In genomic region chr9:57831267-57832082, GRCm38 (mm10) we compare ENCODE assay signal across 8 mouse cellular contexts. TPM values are rescaled to one million over a fixed set of nuclear protein-coding genes. Genes with fewer than 3 reads are reported as not detected.
DNase-seq lines count a peak whose midpoint lies in the region; ATAC-seq and TF ChIP-seq lines count a peak whose summit lies in the region.

No protein-coding gene starts in this region.

- peak overlapping the region; percentile 5; the same call in 1 of the 2 replicates for H3K9ac ChIP-seq in MEL (ENCODE audit: control insufficient read depth, low read depth, low read length, poor library complexity, severe bottlenecking)
- no peak overlapping the region for H3K9ac ChIP-seq in lung, embryonic 15.5 days

- peaks cover under 1% of the 10 kb centered on the region; the same call in 1 of the 2 replicates for H3K79me2 ChIP-seq in MEL (ENCODE audit: control insufficient read depth, insufficient read depth, low read length, poor library complexity)

- peak overlapping the region; percentile 5 to 35; a peak in 2 of 4 replicates for H3K4me3 ChIP-seq in MEL (ENCODE audit: control insufficient read depth in 1 of 2, insufficient read depth in 1 of 2, low read depth in 2 of 2, low read length in 2 of 2)
- no peak overlapping the region for H3K4me3 ChIP-seq in lung, embryonic 15.5 days

- TF ChIP-seq RAD21 in MEL (IDR thresholded peaks at IDR 0.05; ENCODE audit: low read depth, low read length) = no peak

- peak; percentile 56 for ATAC-seq in frontal cortex, adult (ENCODE audit: low TSS enrichment)
- ATAC-seq in hematopoietic stem cell, adult 5-6 weeks (replicated peaks in 1 of 2; ENCODE audit: insufficient read depth in 1 of 2, low FRiP score in 2 of 2, low TSS enrichment in 1 of 2, low read depth in 1 of 2, poor library complexity in 2 of 2, severe bottlenecking in 2 of 2) = peak; percentile 89 to 92
- ATAC-seq in lung, embryonic 15.5 days (ENCODE audit: borderline replicate concordance, extremely low read depth, low FRiP score, low TSS enrichment) = peak; percentile 98

- TF ChIP-seq EP300 in MEL (IDR thresholded peaks at IDR 0.05; ENCODE audit: low read depth in 1 of 2, low read length in 2 of 2) = peak; percentile 67 to 78

- H3K4me2 ChIP-seq in lung, embryonic 15.5 days = peak overlapping the region; percentile 45

- no peaks in the 10 kb centered on the region for H3K27me3 ChIP-seq in MEL (ENCODE audit: control insufficient read depth in 1 of 2, insufficient read depth in 2 of 2, low read length in 2 of 2)
- H3K27me3 ChIP-seq in lung, embryonic 15.5 days = peaks cover 68% of the 10 kb centered on the region

- DNase-seq in MEL (ENCODE audit: low read depth, low spot score) = peak; percentile 99
- peak; percentile 57 for DNase-seq in cerebellum, adult 9-10 months
- DNase-seq in layer of hippocampus, adult 9-10 months (ENCODE audit: low spot score) = peak; percentile 61
- DNase-seq in ovary, adult 18-20 months (ENCODE audit: low spot score) = peak; percentile 97
- DNase-seq in thymus, postnatal 14 days = peak; percentile 82

- H3K36me3 ChIP-seq in MEL (ENCODE audit: control insufficient read depth in 1 of 2, insufficient read depth in 2 of 2, low read length in 2 of 2) = peaks cover 0 to 32% of the 10 kb centered on the region in 2 experiments; a peak in 2 of 4 replicates
- no peaks in the 10 kb centered on the region for H3K36me3 ChIP-seq in lung, embryonic 15.5 days

- H3K27ac ChIP-seq in MEL (ENCODE audit: control insufficient read depth, low read depth, low read length) = peak overlapping the region; percentile 20
- H3K27ac ChIP-seq in lung, embryonic 15.5 days = peak overlapping the region; percentile 70

- peak in 1 of 2 experiments; percentile 19; a peak in 1 of 4 replicates for TF ChIP-seq POLR2A in MEL (IDR thresholded peaks at IDR 0.05; ENCODE audit: control insufficient read depth in 1 of 2, insufficient read depth in 1 of 2, low read depth in 1 of 2, low read length in 2 of 2, poor library complexity in 1 of 2)

- WGBS in lung, embryonic 15.5 days = 2% methylated on average over 24 of the region's 24 CpGs

- H3K4me1 ChIP-seq in MEL (ENCODE audit: control insufficient read depth in 1 of 2, insufficient read depth in 2 of 2, low read length in 2 of 2) = peaks cover 12 to 30% of the 10 kb centered on the region in 2 experiments
- peaks cover 26% of the 10 kb centered on the region for H3K4me1 ChIP-seq in lung, embryonic 15.5 days

- no peaks in the 10 kb centered on the region for H3K9me3 ChIP-seq in MEL (replicated peaks; ENCODE audit: insufficient read depth, low read length)
- no peaks in the 10 kb centered on the region for H3K9me3 ChIP-seq in lung, embryonic 15.5 days

- no peak for TF ChIP-seq CTCF in MEL (IDR thresholded peaks at IDR 0.05 in 2 of 3, conservative IDR thresholded peaks at IDR 0.05 in 1 of 3; ENCODE audit: control insufficient read depth in 1 of 3, insufficient read depth in 1 of 3, low read depth in 2 of 3, low read length in 3 of 3, poor library complexity in 1 of 3, severe bottlenecking in 1 of 3)

TF ChIP-seq in MEL, 35 proteins besides CTCF, POLR2A, EP300 and RAD21:
- TF ChIP-seq ELF1 (IDR thresholded peaks at IDR 0.05; ENCODE audit: low read depth, low read length) (0 out of 2 replicates have a peak, but pooled peaks have one; percentile 9), MAZ (IDR thresholded peaks at IDR 0.05; ENCODE audit: low read depth, low read length) (peak; percentile 84; the same call in 1 of the 2 replicates), TAL1 (IDR thresholded peaks at IDR 0.05; ENCODE audit: low read length) (peak; percentile 57), TCF12 (IDR thresholded peaks at IDR 0.05; ENCODE audit: low read depth, low read length) (peak; percentile 88), E2F4 (IDR thresholded peaks at IDR 0.05; ENCODE audit: borderline replicate concordance, low read depth, low read length) (no peak), ETS1 (IDR thresholded peaks at IDR 0.05; ENCODE audit: low read depth, low read length) (peak; percentile 100), BHLHE40 (IDR thresholded peaks at IDR 0.05; ENCODE audit: borderline replicate concordance, low read depth, low read length) (peak; percentile 66; the same call in 1 of the 2 replicates), USF2 (IDR thresholded peaks at IDR 0.05; ENCODE audit: borderline replicate concordance in 1 of 2, insufficient read depth in 1 of 2, low read depth in 1 of 2, low read length in 2 of 2) (no peak), KAT2A (conservative IDR thresholded peaks at IDR 0.05; ENCODE audit: low read depth, low read length) (no peak), MYC (IDR thresholded peaks at IDR 0.05; ENCODE audit: low read depth, low read length) (peak; percentile 88), ZKSCAN1 (IDR thresholded peaks at IDR 0.05; ENCODE audit: low read depth, low read length) (no peak), USF1 (IDR thresholded peaks at IDR 0.05; ENCODE audit: low read depth, low read length) (no peak), ZMIZ1 (IDR thresholded peaks at IDR 0.05; ENCODE audit: low read depth, low read length) (no peak), SIN3A (IDR thresholded peaks at IDR 0.05; ENCODE audit: low read length) (peak; percentile 94), RCOR1 (IDR thresholded peaks at IDR 0.05; ENCODE audit: low read depth, low read length) (peak; percentile 94), UBTF (IDR thresholded peaks at IDR 0.05; ENCODE audit: borderline replicate concordance, insufficient read depth, low read depth, low read length) (no peak), JUND (IDR thresholded peaks at IDR 0.05; ENCODE audit: low read depth, low read length) (no peak), MAFK (IDR thresholded peaks at IDR 0.05; ENCODE audit: borderline replicate concordance, low read depth, low read length) (peak; percentile 96), NELFE (IDR thresholded peaks at IDR 0.05; ENCODE audit: low read depth, low read length) (no peak), HCFC1 (IDR thresholded peaks at IDR 0.05; ENCODE audit: low read depth, low read length) (peak; percentile 18; the same call in 1 of the 2 replicates), CHD2 (IDR thresholded peaks at IDR 0.05; ENCODE audit: low read length) (no peak), POLR2AphosphoS2 (IDR thresholded peaks at IDR 0.05; ENCODE audit: low read length) (peak; percentile 32; the same call in 1 of the 2 replicates), GABPA (IDR thresholded peaks at IDR 0.05; ENCODE audit: low read depth, low read length) (no peak; the same call in 1 of the 2 replicates), ZNF384 (IDR thresholded peaks at IDR 0.05; ENCODE audit: low read depth, low read length) (no peak), CHD1 (IDR thresholded peaks at IDR 0.05; ENCODE audit: low read depth, low read length) (no peak), MAX (IDR thresholded peaks at IDR 0.05; ENCODE audit: low read length) (peak; percentile 80), MEF2A (IDR thresholded peaks at IDR 0.05; ENCODE audit: extremely low read depth, insufficient replicate concordance, low read depth, low read length, poor library complexity, severe bottlenecking) (0 out of 2 replicates have a peak, but pooled peaks have one; percentile 26), GATA1 (IDR thresholded peaks at IDR 0.05; ENCODE audit: low read depth, low read length) (no peak), TBP (IDR thresholded peaks at IDR 0.05; ENCODE audit: low read depth, low read length) (peak; percentile 77), POLR2AphosphoS5 (IDR thresholded peaks at IDR 0.05; ENCODE audit: borderline replicate concordance, low read depth, low read length) (no peak), ZC3H11A (IDR thresholded peaks at IDR 0.05; ENCODE audit: low read depth, low read length) (peak; percentile 11; the same call in 1 of the 2 replicates), MXI1 (IDR thresholded peaks at IDR 0.05; ENCODE audit: low read depth, low read length) (peak; percentile 84)

RNA-seq across cellular contexts. Expression of gene Arid3b, which starts 5.1 kb away (rescaled TPM):
- 2.1 and 2.3 TPM in 2 replicates for total RNA-seq in MEL (2012; rRNA removed)
- polyA plus RNA-seq in MEL (2012; ENCODE audit: insufficient read depth in 1 of 2, insufficient read length in 2 of 2, low read depth in 1 of 2, low replicate concordance in 2 of 2, missing spikeins in 1 of 2) = 1 to 10 TPM in 1 of 2 experiments, not detected in 1; 7.4 TPM
- total RNA-seq in hematopoietic stem cell, adult 5-6 weeks (2017) = 4.6 and 8.6 TPM in 2 replicates
- 4.5 and 4.8 TPM in 2 replicates for polyA plus RNA-seq in lung, embryonic 15.5 days (2015; fragmentation: Nextera tagmentation; extraction: Ambion mirVana)
